In the genomic region with DNA sequence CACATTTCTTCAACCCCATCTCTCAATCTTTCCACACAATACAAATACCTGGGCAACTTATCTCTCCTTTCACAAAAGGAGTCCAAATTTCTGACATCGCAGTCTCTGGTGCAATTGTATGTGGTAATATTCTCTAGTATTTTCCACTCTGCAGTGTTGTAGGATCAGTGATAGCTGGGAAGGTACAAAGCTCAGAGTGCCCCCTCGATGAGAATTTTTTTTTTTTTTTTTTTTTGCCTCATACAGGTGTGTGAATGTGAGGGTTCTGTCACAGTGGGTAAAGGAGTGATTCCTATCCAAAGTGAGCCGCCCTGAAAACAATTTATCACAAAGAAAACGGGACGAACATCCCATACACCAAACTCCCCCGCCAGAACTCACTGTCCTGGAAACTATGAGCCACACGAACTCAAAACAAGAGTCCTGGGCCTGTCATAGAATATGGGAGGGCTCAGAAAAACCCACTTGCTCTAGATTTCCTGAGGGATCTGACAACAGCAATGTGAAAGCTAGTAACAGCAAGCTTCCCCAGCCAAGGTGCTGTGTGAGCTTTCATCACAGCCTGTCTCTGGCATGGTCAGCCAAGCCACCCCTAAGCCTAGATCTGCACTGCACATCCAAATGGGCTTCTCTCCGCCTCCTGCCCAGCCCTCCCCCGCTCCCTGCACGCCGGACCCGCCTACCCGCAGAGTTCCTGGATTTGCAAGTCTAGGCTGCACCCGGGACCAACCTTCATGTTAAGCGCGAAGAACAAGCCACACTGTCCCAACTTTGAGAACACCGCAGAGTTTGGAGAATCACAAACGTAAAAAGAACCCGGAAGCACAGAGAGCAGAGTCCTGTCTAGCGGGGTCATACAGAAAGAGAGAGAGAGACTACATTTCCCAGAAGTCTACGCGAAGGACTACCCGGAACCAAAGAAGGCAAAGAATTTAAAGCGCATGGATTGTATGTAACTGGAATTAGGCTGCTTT, we compare ENCODE assay signal across 8 mouse cellular contexts. TPM values are rescaled to one million over a fixed set of nuclear protein-coding genes. Genes with fewer than 3 reads are reported as not detected.
DNase-seq lines count a peak whose midpoint lies in the region; ATAC-seq lines count a peak whose summit lies in the region.

Gene Zfp85, minus strand, starts transcription at position 896 of the 974 bp plus-strand sequence.

- ATAC-seq in activated CD4-positive, CD25-positive, alpha-beta regulatory T cell, adult 4 months: peak; percentile 99
- ATAC-seq in common myeloid progenitor, adult 5-6 weeks (replicated peaks; ENCODE audit: low read depth, poor library complexity, severe bottlenecking): peak; percentile 98
- ATAC-seq in hindbrain, embryonic 16.5 days: peak; percentile 98

- peaks cover 7% of the 10 kb centered on the region for H3K4me1 ChIP-seq in hindbrain, embryonic 16.5 days (ENCODE audit: control insufficient read depth, insufficient read depth, low read depth, low read length)

- H3K27me3 ChIP-seq in hindbrain, embryonic 16.5 days (replicated peaks; ENCODE audit: control insufficient read depth, insufficient read depth, low read length): no peaks in the 10 kb centered on the region

- peak; percentile 46 for DNase-seq in gastrocnemius, adult 18-20 months (ENCODE audit: low spot score)
- DNase-seq in left cerebral cortex, adult 18-20 months (ENCODE audit: low spot score in 2 of 2): peak; percentile 48 to 51
- peak; percentile 72 to 74 for DNase-seq in lung, postnatal 4 days
- DNase-seq in retina, postnatal 7 days (ENCODE audit: low read depth, low spot score): peak; percentile 58
- peak; percentile 49 for DNase-seq in urinary bladder, adult 2 months (ENCODE audit: low spot score)

- peak within 1 kb of the TSS; percentile 68 for H3K4me2 ChIP-seq in hindbrain, embryonic 16.5 days (ENCODE audit: low read length)

- H3K4me3 ChIP-seq in hindbrain, embryonic 16.5 days (ENCODE audit: low read length): peak within 1 kb of the TSS; percentile 72

- no peaks in the 10 kb centered on the region for H3K9me3 ChIP-seq in hindbrain, embryonic 16.5 days (ENCODE audit: control insufficient read depth, low read length)

- peaks cover 5% of the 10 kb centered on the region for H3K36me3 ChIP-seq in hindbrain, embryonic 16.5 days (ENCODE audit: control insufficient read depth, insufficient read depth, low read length)

- H3K9ac ChIP-seq in hindbrain, embryonic 16.5 days (ENCODE audit: low read depth, low read length): peak within 1 kb of the TSS; percentile 69

- H3K27ac ChIP-seq in hindbrain, embryonic 16.5 days (ENCODE audit: low read depth, low read length): peak within 1 kb of the TSS; percentile 72

- WGBS in hindbrain, embryonic 16.5 days: 6% methylated on average over 24 of the region's 24 CpGs

RNA-seq across cellular contexts. Expression of gene Zfp85, which starts in this region (rescaled TPM):
- 10 to 100 TPM; 13.0 to 16.3 TPM for polyA plus RNA-seq in activated CD4-positive, CD25-positive, alpha-beta regulatory T cell, adult 4 months (2017; shearing (Covaris generic))
- total RNA-seq in common myeloid progenitor, adult 5-6 weeks (2017): 2.4 and 8.6 TPM in 2 replicates
- 1 to 10 TPM; 1.5 to 1.6 TPM for total RNA-seq in gastrocnemius, adult 18-20 months (2021)
- 7.0 and 7.2 TPM in 2 replicates for polyA plus RNA-seq in hindbrain, embryonic 16.5 days (2015; fragmentation: Nextera tagmentation; extraction: Ambion mirVana)
- 1 to 10 TPM; 6.6 to 7.2 TPM for total RNA-seq in left cerebral cortex, adult 18-20 months (2021)
- 3.7 and 4.1 TPM in 2 replicates for polyA plus RNA-seq in urinary bladder, adult 2 months (2012; rRNA removed)

Comparison
In these comparisons a context has a peak if more than half of its experiments do, and no peak if none do; other contexts are left out.
1. Peak in every context shown above with its lines: DNase-seq, ATAC-seq, H3K4me3 ChIP-seq and H3K27ac ChIP-seq.